Mouse (Mus musculus) E14TG2a.4 (cell line): ENCODE results near the gene Eid3.

Experiments used
- H3K27me3 ChIP-seq: 2 replicates; pipeline ENCODE4 v1.6.1; 2014; ENCODE audit warnings: low read length, control low read depth; ENCODE audit not compliant: insufficient read depth
- H3K36me3 ChIP-seq: 2 replicates; pipeline ENCODE4 v1.6.1; 2014; ENCODE audit warnings: low read length, control low read depth; ENCODE audit not compliant: insufficient read depth
- H3K4me1 ChIP-seq: replicated peaks from 2 replicates; pipeline ENCODE4 v1.6.1; 2014; ENCODE audit warnings: low read depth, low read length, control low read depth
- H3K4me3 ChIP-seq: replicated peaks from 2 replicates; pipeline ENCODE4 v1.5.1; 2014; ENCODE audit warnings: mild to moderate bottlenecking, low read length
- H3K9me3 ChIP-seq: 2 replicates; pipeline ENCODE4 v1.6.1; 2014; ENCODE audit warnings: low read length, control low read depth
- CTCF ChIP-seq: conservative IDR thresholded peaks from 2 replicates; pipeline ENCODE4 v1.5.1; 2014; ENCODE audit warnings: low read length
- NANOG ChIP-seq: IDR thresholded peaks from 2 replicates; pipeline ENCODE4 v1.6.1; 2014; ENCODE audit warnings: borderline replicate concordance, low read length, mixed read lengths
- POU5F1 ChIP-seq: IDR thresholded peaks from 2 replicates; pipeline ENCODE4 v1.6.1; 2014; ENCODE audit warnings: low read length, borderline replicate concordance

Eid3 gene

DNA sequence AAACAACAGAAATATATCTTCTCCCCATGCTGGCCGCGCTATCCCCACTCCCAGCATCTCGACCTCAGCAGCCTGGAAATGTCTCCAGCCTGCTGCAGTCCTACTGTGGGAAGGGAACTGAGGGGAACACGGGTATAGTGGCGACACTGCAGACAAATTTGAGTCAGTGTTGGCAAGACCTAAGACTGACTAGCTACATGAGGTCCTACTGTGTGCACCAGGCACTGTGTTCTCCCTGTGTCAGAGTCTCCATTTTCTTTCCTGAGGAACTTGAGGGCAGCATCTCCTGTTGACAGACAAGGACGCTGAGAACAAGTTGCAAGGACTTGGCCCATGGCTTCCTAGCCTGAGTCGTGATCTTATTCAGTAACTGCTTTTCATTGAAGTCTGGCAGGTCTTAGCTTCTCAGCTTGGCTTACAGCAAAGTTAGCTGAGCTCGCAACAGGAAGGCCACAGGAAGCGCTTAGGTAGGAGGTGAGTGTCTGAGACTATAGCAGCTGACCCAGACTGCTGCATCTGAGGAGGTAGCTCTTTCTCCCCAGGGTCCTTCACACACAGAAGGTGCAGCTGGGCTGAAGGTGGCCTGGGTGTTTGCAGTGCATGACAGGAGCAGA, 26.1 kb downstream of the Eid3 start:
- TF ChIP-seq NANOG, result no peak
- no peak for TF ChIP-seq CTCF
- no peak for TF ChIP-seq POU5F1

DNA sequence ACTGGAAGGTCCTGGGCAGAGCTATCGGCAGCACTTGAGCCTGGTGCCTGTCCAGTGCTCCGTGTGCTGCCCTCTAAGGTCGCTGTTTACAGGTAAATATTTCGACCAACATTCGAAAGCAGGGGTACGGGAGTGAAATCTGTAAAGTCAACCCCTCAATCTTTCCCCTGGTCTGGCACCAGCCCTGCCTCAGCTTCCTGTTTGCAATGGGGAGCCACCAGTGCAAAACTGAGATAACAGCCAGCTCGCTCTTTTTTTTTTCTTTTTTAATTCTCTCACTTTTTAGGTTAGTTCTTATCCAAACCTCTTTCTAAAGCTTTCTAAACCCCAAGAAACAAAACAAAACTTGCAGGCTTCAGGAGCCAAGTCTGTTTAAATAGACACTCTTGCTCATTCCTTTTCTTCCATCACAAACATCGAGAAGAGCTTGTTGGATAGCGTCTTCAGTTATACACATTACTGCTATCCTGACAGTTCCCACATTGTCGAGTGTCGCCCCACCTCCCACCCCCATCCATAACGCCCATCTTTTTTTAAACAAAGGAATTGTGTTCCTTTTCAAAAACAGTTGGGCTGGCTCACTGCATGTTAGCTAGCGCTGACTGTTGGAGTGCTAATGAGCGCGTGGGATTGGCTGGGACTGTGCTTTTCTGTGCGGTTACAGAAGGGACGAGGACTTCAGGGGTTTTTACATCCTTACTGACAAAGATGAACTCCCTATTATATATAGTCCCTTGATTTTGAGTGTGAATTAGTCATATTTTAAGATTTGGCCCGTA, 27.6 kb downstream of the Eid3 start:
- Histone ChIP-seq H3K9me3 (no peaks in the 10 kb centered on the region), H3K27me3 (no peaks in the 10 kb centered on the region), H3K36me3 (peaks cover 91% of the 10 kb centered on the region), H3K4me3 (no peak overlapping the region), H3K4me1 (peaks cover 68% of the 10 kb centered on the region)
- TF ChIP-seq NANOG (no peak), POU5F1 (no peak), CTCF (no peak)

More for the DNA sequence above, 26.1 kb downstream of the Eid3 start:
- Histone ChIP-seq H3K27me3 (no peaks in the 10 kb centered on the region), H3K4me3 (0 out of 2 replicates have a peak overlapping the region, but pooled peaks have one; percentile 11), H3K36me3 (peaks cover 98% of the 10 kb centered on the region), H3K4me1 (peaks cover 54% of the 10 kb centered on the region), H3K9me3 (no peaks in the 10 kb centered on the region)

DNA sequence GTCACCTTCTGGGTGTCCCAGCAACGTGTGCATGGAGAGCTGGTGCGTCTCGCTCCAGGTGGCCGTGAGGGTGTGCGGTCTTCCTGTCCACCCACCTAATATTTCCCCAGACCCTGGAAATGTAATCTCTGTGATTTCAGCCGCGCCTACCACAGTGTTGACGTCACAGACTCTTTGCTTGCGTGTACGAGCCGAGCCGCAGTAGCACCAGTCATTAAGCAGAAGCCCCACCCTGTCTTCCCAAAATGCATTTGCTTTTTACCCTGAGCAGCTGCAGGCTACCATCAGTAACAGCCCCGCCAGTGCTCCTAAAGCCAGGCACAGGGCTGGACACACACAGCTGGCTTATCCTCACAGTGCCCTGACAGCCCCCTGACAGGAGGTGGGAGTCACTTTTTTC, 31.5 kb downstream of the Eid3 start:
- Histone ChIP-seq H3K9me3 (no peaks in the 10 kb centered on the region), H3K4me1 (peaks cover 66% of the 10 kb centered on the region), H3K36me3 (peaks cover 53% of the 10 kb centered on the region), H3K27me3 (no peaks in the 10 kb centered on the region), H3K4me3 (peak overlapping the region; percentile 45)
- TF ChIP-seq CTCF, result no peak
- TF ChIP-seq NANOG, result no peak
- TF ChIP-seq POU5F1, result no peak

DNA sequence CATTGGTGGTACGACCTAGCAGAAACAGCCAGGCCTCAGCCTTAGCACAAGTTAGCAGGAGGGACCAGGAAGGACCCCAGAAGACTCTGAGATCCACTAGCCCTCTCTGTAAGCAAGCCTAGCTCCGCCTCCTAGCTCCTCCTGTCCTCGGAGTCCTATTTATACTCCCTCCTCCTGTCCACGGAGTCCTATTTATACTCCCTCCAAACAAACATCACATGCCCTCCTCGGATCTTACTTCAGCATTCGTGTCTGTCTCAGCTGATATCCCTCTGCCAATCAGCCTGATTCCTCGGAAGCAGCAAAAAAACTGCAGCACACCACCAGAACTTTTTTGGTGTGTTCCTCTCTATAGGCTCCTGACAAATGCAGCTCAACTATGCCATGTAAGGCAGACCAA, 32.5 kb downstream of the Eid3 start:
- no peak for TF ChIP-seq NANOG
- TF ChIP-seq POU5F1, result no peak
- TF ChIP-seq CTCF, result no peak
- no peaks in the 10 kb centered on the region for H3K9me3 ChIP-seq
- H3K4me1 ChIP-seq, result peaks cover 56% of the 10 kb centered on the region

DNA sequence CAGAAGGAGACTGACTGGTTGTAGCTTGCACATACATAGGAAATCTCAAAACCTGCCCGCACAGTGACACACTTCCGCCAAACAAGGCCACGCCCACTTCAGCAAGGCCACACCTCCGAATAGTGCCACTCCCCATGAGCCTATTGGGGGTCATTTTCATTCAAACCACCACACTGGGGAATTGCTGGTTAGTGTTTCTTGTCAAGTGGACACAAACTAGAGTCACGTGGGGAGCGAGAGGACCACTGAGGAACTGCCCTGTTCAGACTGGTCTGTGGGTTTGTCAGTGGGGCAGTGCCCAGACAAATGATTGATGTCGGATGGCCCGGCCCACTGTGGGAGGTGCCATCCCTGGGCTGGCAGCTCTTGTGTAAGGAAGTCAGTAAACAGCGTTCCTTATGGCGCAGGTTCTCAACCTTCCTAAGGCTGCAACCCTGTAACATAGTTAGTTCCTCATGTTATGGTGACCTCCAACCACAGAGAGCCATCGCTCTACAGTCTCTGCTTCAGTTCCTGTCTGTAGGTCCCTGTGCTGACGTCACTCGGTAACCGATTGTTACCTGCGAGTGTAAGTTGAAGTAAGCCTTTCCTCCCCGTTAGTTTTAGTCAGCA, 33.5 kb downstream of the Eid3 start:
- peak overlapping the region; percentile 43 for H3K4me3 ChIP-seq
- no peaks in the 10 kb centered on the region for H3K9me3 ChIP-seq
- 0 out of 2 replicates have a peak, but pooled peaks cover 1% of the 10 kb centered on the region for H3K27me3 ChIP-seq
- H3K4me1 ChIP-seq, result peaks cover 48% of the 10 kb centered on the region
- TF ChIP-seq POU5F1 (no peak), NANOG (no peak), CTCF (no peak)
- H3K36me3 ChIP-seq, result peaks cover 33% of the 10 kb centered on the region

More for the DNA sequence above, 32.5 kb downstream of the Eid3 start:
- Histone ChIP-seq H3K36me3 (peaks cover 43% of the 10 kb centered on the region), H3K27me3 (no peaks in the 10 kb centered on the region), H3K4me3 (no peak overlapping the region)

DNA sequence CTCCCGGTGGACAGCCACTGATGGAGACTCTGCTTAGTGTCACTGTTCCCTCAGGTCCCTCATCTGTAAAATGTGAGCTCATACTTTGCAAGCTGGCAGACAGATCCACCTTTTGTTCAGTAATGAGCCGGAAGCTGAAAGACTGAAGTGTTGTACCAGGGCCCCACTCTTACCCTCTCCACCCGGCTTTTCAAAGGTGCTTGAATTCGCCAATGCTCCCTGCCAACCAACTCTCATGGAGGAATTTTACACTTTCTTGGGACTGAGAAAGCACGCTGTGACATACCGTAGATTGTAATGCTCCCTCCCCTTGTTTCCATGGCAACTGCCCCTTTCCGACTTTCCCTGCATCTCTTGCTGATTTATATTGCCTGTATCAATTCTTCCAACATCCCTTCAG, 34.1 kb downstream of the Eid3 start:
- Histone ChIP-seq H3K36me3 (peaks cover 27% of the 10 kb centered on the region), H3K27me3 (0 out of 2 replicates have a peak, but pooled peaks cover 3% of the 10 kb centered on the region), H3K4me3 (peak overlapping the region; percentile 43), H3K9me3 (no peaks in the 10 kb centered on the region), H3K4me1 (peaks cover 48% of the 10 kb centered on the region)
- TF ChIP-seq POU5F1, result no peak

DNA sequence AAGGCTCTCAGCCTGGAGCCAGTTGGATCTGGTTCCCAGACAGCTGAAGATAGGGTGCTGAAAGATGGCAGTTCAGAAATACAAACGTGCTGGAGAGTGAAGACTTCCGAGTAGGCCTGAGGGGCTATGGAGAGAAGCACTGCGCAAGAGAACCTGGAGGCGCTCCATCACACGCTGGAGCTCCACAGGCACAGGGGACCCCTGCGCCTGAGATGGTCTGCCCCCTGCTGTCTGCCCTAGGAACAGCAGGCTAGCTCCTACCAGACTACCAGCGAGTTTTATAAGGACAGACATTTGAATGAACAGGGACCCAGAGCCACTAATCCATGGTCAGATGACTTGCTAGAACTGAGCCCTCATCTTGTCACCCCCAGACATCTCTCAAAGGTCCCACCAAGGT, 35.0 kb downstream of the Eid3 start:
- Histone ChIP-seq H3K4me1 (peaks cover 47% of the 10 kb centered on the region), H3K4me3 (no peak overlapping the region), H3K9me3 (no peaks in the 10 kb centered on the region), H3K27me3 (0 out of 2 replicates have a peak, but pooled peaks cover 3% of the 10 kb centered on the region), H3K36me3 (peaks cover 18% of the 10 kb centered on the region)
- peak; percentile 93 for TF ChIP-seq CTCF
- no peak for TF ChIP-seq POU5F1
- 0 out of 2 replicates have a peak, but pooled peaks have one; percentile 6 for TF ChIP-seq NANOG

DNA sequence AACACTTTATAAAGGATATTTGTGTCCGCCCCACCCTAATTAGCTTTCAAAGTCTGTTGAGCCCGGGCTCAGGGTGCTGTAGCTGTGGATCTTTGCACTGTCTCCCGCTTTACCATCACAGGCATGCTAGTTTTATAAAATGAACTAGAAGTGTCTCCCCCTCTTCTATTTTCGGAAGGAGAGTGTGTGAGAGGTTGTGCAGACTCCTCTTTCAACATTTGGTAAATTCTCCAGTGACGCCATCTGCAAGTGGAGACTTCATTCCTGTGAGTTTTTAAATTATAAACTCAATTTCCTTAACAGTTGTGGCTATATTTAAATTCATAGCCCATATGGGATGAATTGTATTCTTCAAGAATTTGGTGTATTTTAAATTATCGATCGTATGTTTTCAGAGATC, 42.1 kb downstream of the Eid3 start:
- no peak overlapping the region for H3K4me3 ChIP-seq
- peaks cover 5% of the 10 kb centered on the region for H3K4me1 ChIP-seq
- 0 out of 2 replicates have a peak, but pooled peaks cover 3% of the 10 kb centered on the region for H3K27me3 ChIP-seq
- TF ChIP-seq POU5F1 (no peak), NANOG (no peak), CTCF (no peak)
- no peaks in the 10 kb centered on the region for H3K36me3 ChIP-seq
- no peaks in the 10 kb centered on the region for H3K9me3 ChIP-seq

DNA sequence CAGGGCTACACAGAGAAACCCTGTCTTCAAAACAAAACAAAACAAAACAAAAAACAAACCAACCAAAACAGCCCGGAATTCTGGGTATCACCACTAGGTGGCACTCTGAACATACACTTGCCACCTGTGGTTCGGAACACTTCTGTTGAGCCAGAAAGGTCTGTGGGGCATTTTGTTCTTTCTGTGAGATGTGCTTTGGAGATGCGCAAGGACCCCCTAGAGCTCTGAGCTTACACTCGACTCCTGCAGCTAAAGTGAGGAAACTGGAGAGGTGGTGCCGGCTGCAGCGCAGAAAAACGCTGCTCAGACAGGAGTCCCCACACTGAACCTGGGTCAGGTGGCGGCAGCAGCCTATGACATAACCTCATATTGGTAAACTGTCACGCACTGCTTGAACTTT, 43.0 kb downstream of the Eid3 start:
- Histone ChIP-seq H3K27me3 (0 out of 2 replicates have a peak, but pooled peaks cover 3% of the 10 kb centered on the region), H3K4me3 (no peak overlapping the region), H3K9me3 (no peaks in the 10 kb centered on the region), H3K4me1 (peaks cover 5% of the 10 kb centered on the region), H3K36me3 (no peaks in the 10 kb centered on the region)
- TF ChIP-seq POU5F1 (no peak), CTCF (peak; percentile 85)
